Mouse (Mus musculus): ENCODE results near the gene Dip2c. TPM values are rescaled to one million over a fixed set of nuclear protein-coding genes. Genes with fewer than 3 reads are reported as not detected.

The Dip2c gene
- polyA plus RNA-seq, 1 experiment from 2014 or later: 4.9 TPM

DNA sequence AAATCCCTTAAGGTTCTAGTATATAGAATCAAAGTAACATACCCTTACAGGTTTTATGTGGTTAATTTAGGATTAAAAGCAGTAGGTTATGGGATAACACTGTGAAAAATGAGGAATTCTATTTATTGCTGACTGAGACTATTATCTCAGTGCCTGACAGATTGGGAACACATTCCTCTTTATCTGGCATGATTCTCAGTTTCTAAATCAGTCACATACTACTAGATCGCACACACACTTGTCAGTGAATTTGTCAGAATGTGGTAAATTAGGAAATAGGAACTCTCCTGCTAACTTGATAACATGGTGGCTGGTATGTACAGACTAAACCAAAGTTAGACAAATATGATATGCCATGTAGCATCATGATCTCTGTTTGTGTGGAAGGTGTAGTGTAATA lies 334.9 kb downstream of the Dip2c start:
- WGBS: 90% methylated on average over 1 of the region's 1 CpGs
- H3K4me1 ChIP-seq: no peaks in the 10 kb centered on the region
- DNase-seq (ENCODE audit: low spot score): no peak

DNA sequence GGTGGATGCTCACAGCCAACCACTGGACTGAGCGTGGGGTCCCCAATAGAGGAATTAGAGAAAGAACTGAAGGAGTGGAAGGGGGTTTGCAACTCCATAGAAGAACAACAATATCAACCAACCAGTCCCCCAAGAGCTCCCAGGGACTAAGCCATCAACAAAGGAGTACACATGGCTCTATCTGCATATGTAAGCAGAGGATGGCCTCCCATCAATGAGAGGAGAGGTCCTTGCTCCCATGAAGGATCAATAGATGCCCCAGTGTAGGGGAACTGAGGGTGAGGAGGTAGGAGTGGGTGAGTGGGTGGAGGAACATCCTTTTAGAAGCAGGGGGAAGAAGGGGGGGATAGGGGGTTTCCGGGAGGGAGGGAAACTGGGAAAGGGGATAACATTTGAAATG lies 356.4 kb downstream of the Dip2c start:
- no peak for DNase-seq (ENCODE audit: low spot score)
- no peak overlapping the region for H3K4me3 ChIP-seq
- peaks cover 7% of the 10 kb centered on the region; the same call in 1 of the 2 replicates for H3K36me3 ChIP-seq
- H3K4me1 ChIP-seq: no peaks in the 10 kb centered on the region
- no peak overlapping the region for H3K27ac ChIP-seq
- WGBS: 79% methylated on average over 2 of the region's 2 CpGs
- H3K27me3 ChIP-seq (ENCODE audit: low read depth, poor library complexity, severe bottlenecking): no peaks in the 10 kb centered on the region
- H3K9me3 ChIP-seq (replicated peaks): no peaks in the 10 kb centered on the region

More for the DNA sequence above, 334.9 kb downstream of the Dip2c start:
- no peak overlapping the region for H3K4me3 ChIP-seq
- no peak overlapping the region for H3K27ac ChIP-seq
- no peaks in the 10 kb centered on the region for H3K9me3 ChIP-seq (replicated peaks)
- peaks cover 5% of the 10 kb centered on the region for H3K36me3 ChIP-seq
- H3K27me3 ChIP-seq (ENCODE audit: low read depth, poor library complexity, severe bottlenecking): no peaks in the 10 kb centered on the region

DNA sequence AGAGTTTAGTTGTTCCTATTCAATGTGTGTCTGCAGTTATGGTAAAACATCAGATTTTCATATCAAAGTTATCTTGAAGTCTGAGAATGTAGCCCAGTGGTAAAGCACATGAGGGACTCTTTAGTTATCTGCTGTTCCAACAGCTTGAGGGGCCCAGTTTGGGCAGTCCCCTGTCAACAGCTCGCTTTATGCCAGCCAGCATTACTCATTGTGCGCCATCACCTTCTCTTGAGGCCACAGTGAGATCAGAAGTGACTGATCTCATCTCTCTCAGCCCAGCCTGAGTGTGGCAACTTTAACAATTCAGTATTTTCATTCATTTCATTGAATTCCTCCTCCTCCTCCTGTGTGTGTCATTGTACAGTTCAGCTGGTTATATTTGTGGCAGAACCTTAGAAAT lies 359.6 kb downstream of the Dip2c start:
- Histone ChIP-seq H3K9me3 (replicated peaks) (no peaks in the 10 kb centered on the region), H3K4me1 (no peaks in the 10 kb centered on the region), H3K27ac (no peak overlapping the region), H3K27me3 (ENCODE audit: low read depth, poor library complexity, severe bottlenecking) (no peaks in the 10 kb centered on the region), H3K36me3 (no peaks in the 10 kb centered on the region), H3K4me3 (no peak overlapping the region)
- no peak for DNase-seq (ENCODE audit: low spot score)
- WGBS: 93% methylated on average over 2 of the region's 2 CpGs

- H3K27ac ChIP-seq: no peak overlapping the region
- no peaks in the 10 kb centered on the region for H3K36me3 ChIP-seq
- no peaks in the 10 kb centered on the region for H3K9me3 ChIP-seq (replicated peaks)
- no peaks in the 10 kb centered on the region for H3K27me3 ChIP-seq (ENCODE audit: low read depth, poor library complexity, severe bottlenecking)
- no peaks in the 10 kb centered on the region for H3K4me1 ChIP-seq
- no peak for DNase-seq (ENCODE audit: low spot score)
- 64% methylated on average over 4 of the region's 4 CpGs for WGBS
- H3K4me3 ChIP-seq: no peak overlapping the region
Measured at GRCm38 (mm10) chr13:9636505-9636904, 360.2 kb downstream of the Dip2c start.

GRCm38 (mm10) chr13:9637949-9638348 lies 361.6 kb downstream of the Dip2c start:
- Histone ChIP-seq H3K27me3 (ENCODE audit: low read depth, poor library complexity, severe bottlenecking) (no peaks in the 10 kb centered on the region), H3K9me3 (replicated peaks) (no peaks in the 10 kb centered on the region), H3K27ac (no peak overlapping the region), H3K36me3 (no peaks in the 10 kb centered on the region), H3K4me1 (no peaks in the 10 kb centered on the region), H3K4me3 (no peak overlapping the region)
- 69% methylated on average over 3 of the region's 3 CpGs for whole genome bisulfite sequencing
- DNase-seq (ENCODE audit: low spot score): no peak

GRCm38 (mm10) chr13:9648716-9649115 lies 372.4 kb downstream of the Dip2c start:
- Histone ChIP-seq H3K4me1 (no peaks in the 10 kb centered on the region), H3K9me3 (replicated peaks) (no peaks in the 10 kb centered on the region), H3K27ac (no peak overlapping the region), H3K36me3 (no peaks in the 10 kb centered on the region), H3K4me3 (no peak overlapping the region), H3K27me3 (ENCODE audit: low read depth, poor library complexity, severe bottlenecking) (no peaks in the 10 kb centered on the region)
- DNase-seq (ENCODE audit: low spot score): no peak
- 97% methylated on average over 13 of the region's 13 CpGs for WGBS

DNA sequence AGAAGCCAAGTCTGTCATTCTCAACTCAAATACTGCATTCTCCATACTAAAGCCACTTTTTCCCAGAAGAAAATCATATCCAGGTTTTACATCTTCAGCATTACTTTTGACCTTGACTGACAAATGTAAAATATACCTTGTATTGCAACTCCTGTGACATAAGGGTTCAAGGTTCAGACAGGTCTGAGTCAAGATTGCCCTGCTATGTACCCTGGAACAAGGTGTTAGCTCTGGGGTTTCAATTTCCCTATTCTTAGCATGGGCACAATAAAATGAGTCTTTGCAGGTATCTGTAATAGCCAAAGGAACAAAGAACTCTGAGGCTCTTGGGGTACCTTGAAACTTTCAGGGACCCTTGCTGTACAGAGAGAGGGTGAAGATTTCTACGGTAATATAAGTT lies 373.6 kb downstream of the Dip2c start:
- Histone ChIP-seq H3K36me3 (no peaks in the 10 kb centered on the region), H3K4me3 (no peak overlapping the region), H3K9me3 (replicated peaks) (no peaks in the 10 kb centered on the region), H3K27ac (no peak overlapping the region), H3K4me1 (no peaks in the 10 kb centered on the region), H3K27me3 (ENCODE audit: low read depth, poor library complexity, severe bottlenecking) (no peaks in the 10 kb centered on the region)
- DNase-seq (ENCODE audit: low spot score): no peak
- WGBS: 96% methylated on average over 1 of the region's 1 CpGs

- no peaks in the 10 kb centered on the region for H3K4me1 ChIP-seq
- no peaks in the 10 kb centered on the region for H3K36me3 ChIP-seq
- H3K4me3 ChIP-seq: no peak overlapping the region
- H3K27me3 ChIP-seq (ENCODE audit: low read depth, poor library complexity, severe bottlenecking): no peaks in the 10 kb centered on the region
- H3K27ac ChIP-seq: no peak overlapping the region
- DNase-seq (ENCODE audit: low spot score): no peak
- H3K9me3 ChIP-seq (replicated peaks): no peaks in the 10 kb centered on the region
Measured at GRCm38 (mm10) chr13:9650580-9650979, 374.3 kb downstream of the Dip2c start.

DNA sequence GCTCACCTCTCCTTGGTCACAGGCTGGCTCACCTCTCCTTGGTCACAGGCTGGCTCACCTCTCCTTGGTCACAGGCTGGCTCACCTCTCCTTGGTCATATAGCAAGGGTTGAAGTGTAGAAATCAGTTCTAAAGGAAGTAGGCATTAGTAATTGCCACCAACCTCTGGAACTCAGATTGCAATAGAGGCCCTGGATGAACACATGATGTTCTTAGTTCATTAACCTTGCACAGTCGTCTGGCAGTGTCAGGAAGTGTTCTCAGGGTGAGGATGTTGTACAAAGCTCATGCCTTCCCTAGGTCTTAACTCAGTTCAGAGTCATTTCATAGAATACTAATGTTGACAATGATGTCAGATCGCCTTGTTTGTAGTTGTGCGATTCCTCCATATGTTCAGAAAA lies 376.7 kb downstream of the Dip2c start:
- Histone ChIP-seq H3K36me3 (peaks cover 8% of the 10 kb centered on the region; the same call in 1 of the 2 replicates), H3K27ac (no peak overlapping the region), H3K4me3 (no peak overlapping the region), H3K27me3 (ENCODE audit: low read depth, poor library complexity, severe bottlenecking) (no peaks in the 10 kb centered on the region), H3K4me1 (no peaks in the 10 kb centered on the region), H3K9me3 (replicated peaks) (no peaks in the 10 kb centered on the region)
- 83% methylated on average over 3 of the region's 3 CpGs for WGBS
- no peak for DNase-seq (ENCODE audit: low spot score)

GRCm38 (mm10) chr13:9656613-9657012 lies 380.3 kb downstream of the Dip2c start:
- Histone ChIP-seq H3K36me3 (peaks cover 12% of the 10 kb centered on the region), H3K27me3 (ENCODE audit: low read depth, poor library complexity, severe bottlenecking) (no peaks in the 10 kb centered on the region), H3K4me1 (no peaks in the 10 kb centered on the region), H3K4me3 (no peak overlapping the region), H3K27ac (no peak overlapping the region), H3K9me3 (replicated peaks) (no peaks in the 10 kb centered on the region)
- DNase-seq (ENCODE audit: low spot score): no peak
- WGBS: 92% methylated on average over 6 of the region's 6 CpGs

DNA sequence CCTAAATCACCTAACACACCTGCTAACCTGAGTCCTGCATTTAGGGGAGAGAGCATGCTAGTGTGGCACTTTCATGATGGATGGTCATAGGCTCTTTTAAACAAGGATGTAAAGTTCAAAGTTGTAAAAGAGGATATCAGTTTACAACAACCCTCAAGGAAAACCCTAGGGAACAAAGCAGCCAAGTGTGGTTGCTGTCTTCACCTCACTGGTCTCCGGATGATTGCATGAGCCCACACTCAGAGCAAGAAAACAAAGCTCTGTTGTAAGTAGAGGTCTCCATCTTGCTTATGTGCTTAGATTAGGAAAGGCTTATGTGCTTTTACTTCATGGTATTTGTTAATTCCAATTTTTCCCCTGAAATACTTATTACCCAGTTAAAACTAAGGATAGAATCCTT lies 384.4 kb downstream of the Dip2c start:
- Histone ChIP-seq H3K4me3 (no peak overlapping the region), H3K36me3 (peaks cover 15% of the 10 kb centered on the region), H3K4me1 (no peaks in the 10 kb centered on the region), H3K9me3 (replicated peaks) (no peaks in the 10 kb centered on the region), H3K27ac (no peak overlapping the region), H3K27me3 (ENCODE audit: low read depth, poor library complexity, severe bottlenecking) (no peaks in the 10 kb centered on the region)
- 60% methylated on average over 1 of the region's 1 CpGs for WGBS
- DNase-seq (ENCODE audit: low spot score): no peak

DNA sequence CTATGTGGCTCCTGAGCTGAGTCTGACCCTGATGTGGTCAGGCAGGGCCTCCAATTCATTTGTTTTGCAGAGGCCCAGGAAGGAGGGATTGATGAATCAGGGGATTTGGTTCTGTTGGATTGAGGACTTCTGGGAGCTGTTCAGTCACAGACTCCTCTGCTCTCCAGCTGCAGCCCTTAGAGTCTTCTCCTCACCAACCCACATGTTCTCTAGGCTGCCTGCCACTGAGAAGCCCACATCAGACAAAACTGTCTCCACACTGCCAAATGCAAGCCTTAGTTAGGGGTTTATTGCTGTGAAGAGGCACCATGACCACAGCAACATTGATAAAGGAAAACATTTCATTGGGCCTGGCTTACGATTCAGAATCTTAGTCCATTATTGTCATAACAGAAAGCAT lies 387.3 kb downstream of the Dip2c start:
- H3K27me3 ChIP-seq (ENCODE audit: low read depth, poor library complexity, severe bottlenecking): no peaks in the 10 kb centered on the region
- WGBS: 95% methylated on average over 1 of the region's 1 CpGs
- H3K9me3 ChIP-seq (replicated peaks): no peaks in the 10 kb centered on the region
- no peak for DNase-seq (ENCODE audit: low spot score)
- H3K4me3 ChIP-seq: no peak overlapping the region
- no peak overlapping the region for H3K27ac ChIP-seq
- no peaks in the 10 kb centered on the region for H3K4me1 ChIP-seq
- H3K36me3 ChIP-seq: peaks cover 7% of the 10 kb centered on the region

DNA sequence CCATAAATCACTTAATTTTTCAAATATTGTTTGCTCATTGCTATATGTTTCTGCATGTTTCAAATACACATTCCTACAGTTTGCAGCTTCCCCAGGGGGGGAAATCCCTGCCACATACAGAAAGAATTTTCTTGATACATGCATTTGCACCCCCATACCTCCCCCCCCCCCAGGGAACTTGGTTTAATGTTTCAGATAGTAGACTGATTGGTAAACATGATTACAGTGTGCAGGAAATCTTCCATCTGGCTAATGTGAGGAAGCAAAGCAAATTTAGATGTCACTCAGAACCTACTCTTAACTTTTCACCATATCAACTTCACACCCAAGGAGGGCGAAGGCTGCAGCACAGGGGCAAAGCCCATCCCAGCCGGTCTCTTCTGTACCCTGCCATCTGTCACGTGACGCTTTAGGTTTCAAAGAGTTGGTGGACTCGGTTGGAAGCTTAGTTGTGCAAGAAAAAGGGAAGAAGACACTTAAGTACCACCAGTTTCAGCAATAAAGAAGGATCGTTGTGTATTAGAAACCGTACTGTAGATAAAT lies 391.7 kb downstream of the Dip2c start:
- Histone ChIP-seq H3K4me1 (no peaks in the 10 kb centered on the region), H3K27me3 (ENCODE audit: low read depth, poor library complexity, severe bottlenecking) (no peaks in the 10 kb centered on the region), H3K4me3 (no peak overlapping the region), H3K27ac (no peak overlapping the region), H3K36me3 (peaks cover 3% of the 10 kb centered on the region; the same call in 1 of the 2 replicates), H3K9me3 (replicated peaks) (no peaks in the 10 kb centered on the region)
- 84% methylated on average over 7 of the region's 7 CpGs for WGBS
- DNase-seq (ENCODE audit: low spot score): no peak

DNA sequence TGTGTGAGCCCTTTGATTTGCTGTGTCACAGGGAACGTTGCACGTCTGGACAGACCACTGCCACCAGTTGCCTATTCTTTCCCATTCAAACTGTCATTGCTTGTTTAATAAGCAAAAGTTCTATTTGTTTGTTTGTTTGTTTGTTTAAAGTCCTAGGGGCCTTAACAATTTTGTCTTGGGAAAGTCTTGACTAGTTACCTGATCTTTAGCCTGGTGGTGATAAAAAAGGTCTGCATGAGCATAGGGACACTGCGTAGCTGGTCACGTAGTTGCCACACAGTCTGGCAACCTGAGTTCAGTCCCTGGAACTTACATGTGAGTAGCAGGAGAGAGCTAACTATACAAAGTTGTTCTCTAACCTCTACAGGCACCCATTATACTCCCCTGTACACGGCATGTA lies 392.9 kb downstream of the Dip2c start:
- Histone ChIP-seq H3K27me3 (ENCODE audit: low read depth, poor library complexity, severe bottlenecking) (no peaks in the 10 kb centered on the region), H3K27ac (no peak overlapping the region), H3K36me3 (no peaks in the 10 kb centered on the region), H3K4me3 (no peak overlapping the region), H3K9me3 (replicated peaks) (no peaks in the 10 kb centered on the region), H3K4me1 (no peaks in the 10 kb centered on the region)
- WGBS: 93% methylated on average over 5 of the region's 5 CpGs
- DNase-seq (ENCODE audit: low spot score): no peak
